ENCODE assay signal across 7 mouse cellular contexts in the genomic region with DNA sequence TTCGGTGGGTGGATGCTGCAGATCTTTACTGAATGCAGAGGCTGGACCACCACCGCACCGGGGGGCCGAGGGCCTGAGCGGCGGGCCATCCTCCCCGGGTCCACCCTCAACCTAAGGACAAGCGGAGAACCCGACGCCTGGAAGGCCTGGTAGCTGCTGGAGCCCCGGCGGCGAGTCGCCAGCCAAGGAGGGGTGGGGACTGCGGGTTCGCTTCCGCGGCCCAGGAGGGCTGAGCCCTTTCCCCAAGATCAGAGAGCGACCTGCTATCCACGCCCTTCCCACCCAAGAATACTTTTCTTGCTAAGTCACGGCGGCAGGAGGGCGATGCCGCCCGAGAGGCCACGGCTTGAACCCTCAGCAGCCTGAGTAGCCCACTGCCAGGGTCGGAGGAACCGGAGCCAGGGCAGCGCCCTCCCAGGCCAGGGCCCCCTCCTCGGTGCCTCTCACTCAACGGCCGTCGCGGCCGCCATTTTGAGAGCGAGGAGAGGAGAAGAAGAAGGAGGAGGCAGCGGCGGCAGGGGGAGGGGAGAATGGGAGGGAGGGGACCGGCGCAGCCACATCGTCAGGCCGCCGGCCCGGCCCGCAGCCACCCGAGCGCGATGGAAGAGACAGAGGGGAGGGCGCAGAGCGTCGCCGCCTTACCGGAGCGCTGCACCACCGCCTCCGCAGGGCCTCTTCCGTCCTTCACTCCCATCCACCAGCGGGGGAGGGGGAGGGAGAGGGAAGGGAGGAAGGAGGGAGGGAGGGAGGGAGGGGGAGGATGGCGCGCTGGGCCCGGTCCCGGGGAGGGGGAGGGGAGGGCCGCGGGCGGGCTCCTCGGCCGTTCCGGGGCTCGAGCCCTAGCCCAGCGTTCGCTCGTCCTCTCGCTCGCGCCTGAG. TPM values are rescaled to one million over a fixed set of nuclear protein-coding genes. Genes with fewer than 3 reads are reported as not detected.
DNase-seq lines count a peak whose midpoint lies in the region; ATAC-seq and TF ChIP-seq lines count a peak whose summit lies in the region.

No protein-coding gene starts in this region.

- H3K4me1 ChIP-seq in intestine, postnatal 0 days (replicated peaks; ENCODE audit: control insufficient read depth, insufficient read depth, low read length) = peaks cover 3% of the 10 kb centered on the region; the same call in 1 of the 2 replicates
- H3K4me1 ChIP-seq in midbrain, embryonic 12.5 days = peaks cover 24% of the 10 kb centered on the region
- peaks cover 2% of the 10 kb centered on the region; the same call in 1 of the 2 replicates for H3K4me1 ChIP-seq in small intestine, adult 2 months (ENCODE audit: control insufficient read depth, insufficient read depth, insufficient read length, low read length)

- peak; percentile 92 for DNase-seq in adrenal gland, adult 2 months
- DNase-seq in embryo, embryonic 11.5 days (ENCODE audit: low read depth, low spot score) = peak; percentile 72
- peak; percentile 77 to 87 for DNase-seq in gastrocnemius, postnatal 4 days (ENCODE audit: low spot score in 2 of 2)
- peak; percentile 92 for DNase-seq in left cerebral cortex, postnatal 4 days

- peak overlapping the region; percentile 77 for H3K4me2 ChIP-seq in intestine, postnatal 0 days (replicated peaks; ENCODE audit: low read depth)
- peak overlapping the region; percentile 76 for H3K4me2 ChIP-seq in midbrain, embryonic 12.5 days (replicated peaks)

- peak overlapping the region; percentile 97 for H3K9ac ChIP-seq in intestine, postnatal 0 days (ENCODE audit: low read depth, low read length)
- peak overlapping the region; percentile 93 for H3K9ac ChIP-seq in midbrain, embryonic 12.5 days (replicated peaks)

- peak; percentile 78 for TF ChIP-seq POLR2A in small intestine, adult 2 months (IDR thresholded peaks at IDR 0.05; ENCODE audit: low read depth, low read length)

- peak overlapping the region; percentile 97 for H3K4me3 ChIP-seq in intestine, postnatal 0 days (ENCODE audit: low read depth, low read length)
- H3K4me3 ChIP-seq in midbrain, embryonic 12.5 days = peak overlapping the region; percentile 92
- H3K4me3 ChIP-seq in small intestine, adult 2 months (ENCODE audit: low read depth, low read length) = peak overlapping the region; percentile 92

- no peaks in the 10 kb centered on the region for H3K36me3 ChIP-seq in intestine, postnatal 0 days (ENCODE audit: control insufficient read depth, insufficient read depth)
- no peaks in the 10 kb centered on the region for H3K36me3 ChIP-seq in midbrain, embryonic 12.5 days
- no peaks in the 10 kb centered on the region for H3K36me3 ChIP-seq in small intestine, adult 2 months (ENCODE audit: control insufficient read depth, insufficient read depth, low read length)

- H3K9me3 ChIP-seq in intestine, postnatal 0 days (ENCODE audit: control insufficient read depth) = no peaks in the 10 kb centered on the region
- H3K9me3 ChIP-seq in midbrain, embryonic 12.5 days = no peaks in the 10 kb centered on the region

- intact Hi-C loops in left cerebral cortex, postnatal 4 days (cut with DNase I) = no loop called here

- under 1% methylated on average over 37 of the region's 75 CpGs for WGBS in intestine, postnatal 0 days
- under 1% methylated on average over 48 of the region's 75 CpGs for WGBS in midbrain, embryonic 12.5 days
- WGBS in small intestine, adult 2 months = under 1% methylated on average over 41 of the region's 75 CpGs

- no peaks in the 10 kb centered on the region for H3K27me3 ChIP-seq in intestine, postnatal 0 days (replicated peaks; ENCODE audit: control insufficient read depth, insufficient read depth, low read length)
- H3K27me3 ChIP-seq in midbrain, embryonic 12.5 days = no peaks in the 10 kb centered on the region
- no peaks in the 10 kb centered on the region for H3K27me3 ChIP-seq in small intestine, adult 2 months (ENCODE audit: control insufficient read depth, insufficient read depth, low read length)

- ATAC-seq in intestine, postnatal 0 days = peak; percentile 84
- ATAC-seq in midbrain, embryonic 12.5 days (ENCODE audit: low FRiP score, low read depth) = peak; percentile 81

- TF ChIP-seq CTCF in intestine, postnatal 0 days (IDR thresholded peaks at IDR 0.05; ENCODE audit: low read depth) = no peak
- TF ChIP-seq CTCF in small intestine, adult 2 months (IDR thresholded peaks at IDR 0.05; ENCODE audit: extremely low read depth, insufficient read length, insufficient replicate concordance, low read depth, low read length) = no peak

- peak overlapping the region; percentile 100 for H3K27ac ChIP-seq in intestine, postnatal 0 days (ENCODE audit: low read depth, low read length)
- H3K27ac ChIP-seq in midbrain, embryonic 12.5 days (replicated peaks) = peak overlapping the region; percentile 100
- H3K27ac ChIP-seq in small intestine, adult 2 months (ENCODE audit: insufficient read depth, low read depth, low read length) = peak overlapping the region; percentile 94

RNA-seq across cellular contexts. Expression of gene Pafah1b1, which starts 0.9 kb away (rescaled TPM):
- total RNA-seq in adrenal gland, adult 2 months (2021) = 100 to 1,000 TPM; 171 to 185 TPM
- 6.9 and 8.2 TPM in 2 replicates for polyA plus RNA-seq in adrenal gland, adult 2 months (2012; rRNA removed)
- total RNA-seq in gastrocnemius, postnatal 4 days (2021) = 100 to 1,000 TPM; 128 to 136 TPM
- polyA plus RNA-seq in intestine, postnatal 0 days (2015; fragmentation: Nextera tagmentation; extraction: Ambion mirVana) = 62.1 and 68.6 TPM in 2 replicates
- 100 to 1,000 TPM; 393 to 420 TPM for total RNA-seq in left cerebral cortex, postnatal 4 days (2021)
- 70.3 and 81.9 TPM in 2 replicates for polyA plus RNA-seq in midbrain, embryonic 12.5 days (2016; fragmentation: Nextera tagmentation; extraction: Ambion mirVana)
- 3.9 and 9.6 TPM in 2 replicates for polyA plus RNA-seq in small intestine, adult 2 months (2012; rRNA removed)

RNA-seq across cellular contexts. Expression of gene Mettl16, which starts 47.0 kb away (rescaled TPM):
- 10 to 100 TPM; 33.2 to 33.7 TPM for total RNA-seq in adrenal gland, adult 2 months (2021)
- polyA plus RNA-seq in adrenal gland, adult 2 months (2012; rRNA removed) = 1.5 and 3.2 TPM in 2 replicates
- total RNA-seq in gastrocnemius, postnatal 4 days (2021) = 10 to 100 TPM; 10.5 to 14.6 TPM
- 9.6 and 11.1 TPM in 2 replicates for polyA plus RNA-seq in intestine, postnatal 0 days (2015; fragmentation: Nextera tagmentation; extraction: Ambion mirVana)
- 10 to 100 TPM; 23.0 to 25.5 TPM for total RNA-seq in left cerebral cortex, postnatal 4 days (2021)
- 56.3 and 58.5 TPM in 2 replicates for polyA plus RNA-seq in midbrain, embryonic 12.5 days (2016; fragmentation: Nextera tagmentation; extraction: Ambion mirVana)
- 0.65 and 1.6 TPM in 2 replicates for polyA plus RNA-seq in small intestine, adult 2 months (2012; rRNA removed)

Comparison
In these comparisons a context has a peak if more than half of its experiments do, and no peak if none do; other contexts are left out.
1. Peak in every context shown above with its lines: DNase-seq, ATAC-seq, H3K4me3 ChIP-seq and H3K27ac ChIP-seq.